Mouse (Mus musculus): ENCODE measurements around the gene Gm21954. TPM values are rescaled to one million over a fixed set of nuclear protein-coding genes. Genes with fewer than 3 reads are reported as not detected.

Gene Gm21954
- total and polyA plus RNA-seq, 3 experiments: not detected

GRCm38 (mm10) chr3:55443271-55443670 is 28.7 kb downstream of the Gm21954 start:
- TF ChIP-seq ETS1 (conservative IDR thresholded peaks at IDR 0.05; ENCODE audit: low read depth, low read length) (no peak), SMC3 (IDR thresholded peaks at IDR 0.05; ENCODE audit: low read depth, low read length) (no peak), MYC (IDR thresholded peaks at IDR 0.05; ENCODE audit: low read depth, low read length) (no peak)
- in situ Hi-C loops (cut with MboI; ENCODE audit: low pct_ligation_motif_present, low pct_unique_long_range_greater_than_20kb, low sequenced_read_pairs) (no loop called here), dilution Hi-C loops (cut with MboI; ENCODE audit: extremely low pct_ligation_motif_present, extremely low pct_unique_long_range_greater_than_20kb, low sequenced_read_pairs) (no loop called here)
- peaks cover 88% of the 10 kb centered on the region for H3K9me3 ChIP-seq (replicated peaks; ENCODE audit: low read length)
- no peaks in the 10 kb centered on the region for H3K79me2 ChIP-seq (replicated peaks; ENCODE audit: control insufficient read depth, extremely low read depth, insufficient read depth, poor library complexity, severe bottlenecking)
- H3K27ac ChIP-seq (ENCODE audit: insufficient read depth, low read depth): no peak overlapping the region
- no peak for DNase-seq (ENCODE audit: extremely low read depth)
- H3K4me3 ChIP-seq (replicated peaks in 1 of 3; ENCODE audit: low read depth in 2 of 3, low read length in 2 of 3, poor library complexity in 1 of 3): no peak overlapping the region
- H3K9ac ChIP-seq (ENCODE audit: insufficient read depth, low read depth): no peak overlapping the region
- no peaks in the 10 kb centered on the region for H3K27me3 ChIP-seq (replicated peaks)
- no peaks in the 10 kb centered on the region for H3K4me1 ChIP-seq (ENCODE audit: control insufficient read depth in 1 of 2, insufficient read depth in 2 of 2)
- no peaks in the 10 kb centered on the region for H3K36me3 ChIP-seq (replicated peaks in 1 of 2; ENCODE audit: control insufficient read depth in 1 of 2, insufficient read depth in 1 of 2, low read length in 1 of 2)
- no peak overlapping the region for H3K4me2 ChIP-seq (ENCODE audit: insufficient read depth, low read depth, poor library complexity, severe bottlenecking)

- in situ Hi-C loops (cut with MboI; ENCODE audit: low pct_ligation_motif_present, low pct_unique_long_range_greater_than_20kb, low sequenced_read_pairs): no loop called here
- H3K36me3 ChIP-seq (replicated peaks in 1 of 2; ENCODE audit: control insufficient read depth in 1 of 2, insufficient read depth in 1 of 2, low read length in 1 of 2): no peaks in the 10 kb centered on the region
- no peak overlapping the region for H3K4me2 ChIP-seq (ENCODE audit: insufficient read depth, low read depth, poor library complexity, severe bottlenecking)
- dilution Hi-C loops (cut with MboI; ENCODE audit: extremely low pct_ligation_motif_present, extremely low pct_unique_long_range_greater_than_20kb, low sequenced_read_pairs): no loop called here
- TF ChIP-seq ZMIZ1 (IDR thresholded peaks at IDR 0.05; ENCODE audit: low read depth, low read length): no peak
- TF ChIP-seq CHD2 (IDR thresholded peaks at IDR 0.05; ENCODE audit: low read length): no peak
- no peak for TF ChIP-seq POLR2A (IDR thresholded peaks at IDR 0.05; ENCODE audit: low read depth, low read length)
- TF ChIP-seq MAFK (IDR thresholded peaks at IDR 0.05; ENCODE audit: insufficient replicate concordance, low read length): no peak
- no peak for TF ChIP-seq POLR2AphosphoS2 (IDR thresholded peaks at IDR 0.05; ENCODE audit: low read depth, low read length)
- no peaks in the 10 kb centered on the region for H3K27me3 ChIP-seq (replicated peaks)
- DNase-seq (ENCODE audit: extremely low read depth): no peak
- no peak overlapping the region for H3K9ac ChIP-seq (ENCODE audit: insufficient read depth, low read depth)
- no peaks in the 10 kb centered on the region for H3K4me1 ChIP-seq (ENCODE audit: control insufficient read depth in 1 of 2, insufficient read depth in 2 of 2)
- H3K4me3 ChIP-seq (replicated peaks in 1 of 3; ENCODE audit: low read depth in 2 of 3, low read length in 2 of 3, poor library complexity in 1 of 3): no peak overlapping the region
- no peak overlapping the region for H3K27ac ChIP-seq (ENCODE audit: insufficient read depth, low read depth)
- no peaks in the 10 kb centered on the region for H3K79me2 ChIP-seq (replicated peaks; ENCODE audit: control insufficient read depth, extremely low read depth, insufficient read depth, poor library complexity, severe bottlenecking)
- H3K9me3 ChIP-seq (replicated peaks; ENCODE audit: low read length): peaks cover 87% of the 10 kb centered on the region
Observed at GRCm38 (mm10) chr3:55442012-55442645, 29.9 kb downstream of the Gm21954 start.

GRCm38 (mm10) chr3:55440342-55440741 is 31.7 kb downstream of the Gm21954 start:
- Histone ChIP-seq H3K4me1 (ENCODE audit: control insufficient read depth in 1 of 2, insufficient read depth in 2 of 2) (no peaks in the 10 kb centered on the region), H3K27ac (ENCODE audit: insufficient read depth, low read depth) (no peak overlapping the region), H3K9ac (ENCODE audit: insufficient read depth, low read depth) (no peak overlapping the region), H3K36me3 (replicated peaks in 1 of 2; ENCODE audit: control insufficient read depth in 1 of 2, insufficient read depth in 1 of 2, low read length in 1 of 2) (no peaks in the 10 kb centered on the region), H3K27me3 (replicated peaks) (no peaks in the 10 kb centered on the region), H3K4me3 (replicated peaks in 1 of 3; ENCODE audit: low read depth in 2 of 3, low read length in 2 of 3, poor library complexity in 1 of 3) (no peak overlapping the region), H3K4me2 (ENCODE audit: insufficient read depth, low read depth, poor library complexity, severe bottlenecking) (no peak overlapping the region), H3K9me3 (replicated peaks; ENCODE audit: low read length) (peaks cover 86% of the 10 kb centered on the region), H3K79me2 (replicated peaks; ENCODE audit: control insufficient read depth, extremely low read depth, insufficient read depth, poor library complexity, severe bottlenecking) (no peaks in the 10 kb centered on the region)
- dilution Hi-C loops (cut with MboI; ENCODE audit: extremely low pct_ligation_motif_present, extremely low pct_unique_long_range_greater_than_20kb, low sequenced_read_pairs) (no loop called here), in situ Hi-C loops (cut with MboI; ENCODE audit: low pct_ligation_motif_present, low pct_unique_long_range_greater_than_20kb, low sequenced_read_pairs) (no loop called here)
- TF ChIP-seq USF1 (IDR thresholded peaks at IDR 0.05; ENCODE audit: low read depth, low read length) (no peak), E2F4 (IDR thresholded peaks at IDR 0.05; ENCODE audit: insufficient replicate concordance, low read depth, low read length) (no peak), USF2 (conservative IDR thresholded peaks at IDR 0.05; ENCODE audit: low read depth, low read length) (no peak), CTCF (conservative IDR thresholded peaks at IDR 0.05 in 1 of 2, IDR thresholded peaks at IDR 0.05 in 1 of 2; ENCODE audit: low read depth in 2 of 2, low read length in 2 of 2) (no peak), MAX (IDR thresholded peaks at IDR 0.05; ENCODE audit: low read length) (no peak)
- no peak for DNase-seq (ENCODE audit: extremely low read depth)
